Mouse (Mus musculus): ENCODE data around the gene Mef2c. TPM values are rescaled to one million over a fixed set of nuclear protein-coding genes. Genes with fewer than 3 reads are reported as not detected.

The Mef2c gene
- polyA plus RNA-seq, 1 experiment from 2014 or later = 128 TPM

DNA sequence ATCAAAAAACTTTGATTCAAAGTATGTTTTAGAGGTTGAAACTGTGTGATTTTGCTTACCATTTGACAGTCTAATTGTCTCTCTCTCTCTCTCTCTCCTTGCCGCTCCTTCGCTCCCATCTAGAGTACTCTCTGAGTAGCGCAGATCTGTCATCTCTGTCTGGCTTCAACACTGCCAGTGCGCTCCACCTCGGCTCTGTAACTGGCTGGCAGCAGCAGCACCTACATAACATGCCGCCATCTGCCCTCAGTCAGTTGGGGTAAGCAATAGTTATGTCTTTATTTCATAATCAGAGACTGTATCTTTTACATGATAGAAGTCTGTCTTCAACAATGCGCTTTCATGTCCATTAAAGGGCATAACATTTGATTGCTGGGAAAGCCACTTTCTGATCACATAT is 152.3 kb downstream of the Mef2c start:
- Histone ChIP-seq H3K4me1 (no peaks in the 10 kb centered on the region), H3K9ac (no peak overlapping the region), H3K27me3 (no peaks in the 10 kb centered on the region), H3K9me3 (no peaks in the 10 kb centered on the region), H3K4me2 (replicated peaks) (no peak overlapping the region), H3K27ac (no peak overlapping the region), H3K4me3 (no peak overlapping the region), H3K36me3 (no peaks in the 10 kb centered on the region)
- 80% methylated on average over 7 of the region's 7 CpGs for WGBS
- no peak for ATAC-seq (ENCODE audit: low FRiP score, low read depth)

DNA sequence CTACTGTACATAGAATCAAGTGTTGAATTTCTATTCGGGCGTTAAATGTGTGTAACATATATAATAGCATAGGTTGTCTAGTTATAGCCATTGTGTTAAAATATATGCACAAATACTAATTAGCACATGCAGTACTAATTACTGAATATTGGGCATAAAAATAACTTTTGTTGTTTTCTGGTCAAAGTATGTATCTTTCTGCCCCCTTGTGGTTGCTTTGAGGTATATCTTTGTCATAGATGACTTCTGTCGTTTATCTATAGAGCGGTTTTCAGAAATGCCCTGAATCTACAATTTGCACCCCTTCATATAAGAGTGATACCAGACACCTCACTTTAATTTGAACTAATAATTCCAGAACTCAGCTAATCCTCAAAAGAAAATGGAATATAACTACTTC is 152.9 kb downstream of the Mef2c start:
- H3K36me3 ChIP-seq = no peaks in the 10 kb centered on the region
- H3K9ac ChIP-seq = no peak overlapping the region
- H3K4me1 ChIP-seq = no peaks in the 10 kb centered on the region
- ATAC-seq (ENCODE audit: low FRiP score, low read depth) = no peak
- H3K27me3 ChIP-seq = no peaks in the 10 kb centered on the region
- no peak overlapping the region for H3K27ac ChIP-seq
- no peaks in the 10 kb centered on the region for H3K9me3 ChIP-seq
- no peak overlapping the region for H3K4me3 ChIP-seq
- WGBS = 66% methylated on average over 4 of the region's 4 CpGs
- no peak overlapping the region for H3K4me2 ChIP-seq (replicated peaks)

DNA sequence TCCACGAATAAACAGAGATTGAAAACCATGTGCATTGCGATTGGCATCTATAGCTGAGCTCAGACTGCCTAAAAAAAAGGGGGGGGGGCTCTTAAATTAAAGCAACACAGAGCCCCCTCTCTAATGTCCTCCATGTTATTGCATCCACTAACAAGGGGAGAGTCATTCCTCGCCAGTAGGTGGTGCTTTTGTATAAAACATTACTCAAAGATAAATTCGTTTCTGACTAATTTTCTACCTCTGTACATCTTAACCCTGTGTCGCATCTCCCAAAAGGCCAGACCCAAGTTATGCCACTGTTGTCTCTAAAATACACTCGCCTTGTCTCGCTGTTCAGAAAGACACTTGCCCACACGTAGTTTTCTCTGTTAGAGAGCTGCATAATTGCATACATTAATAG is 156.9 kb downstream of the Mef2c start:
- Histone ChIP-seq H3K4me1 (no peaks in the 10 kb centered on the region), H3K27ac (no peak overlapping the region), H3K4me2 (replicated peaks) (no peak overlapping the region), H3K9ac (no peak overlapping the region), H3K9me3 (no peaks in the 10 kb centered on the region), H3K36me3 (no peaks in the 10 kb centered on the region), H3K4me3 (no peak overlapping the region), H3K27me3 (no peaks in the 10 kb centered on the region)
- 72% methylated on average over 8 of the region's 8 CpGs for WGBS
- ATAC-seq (ENCODE audit: low FRiP score, low read depth) = no peak

DNA sequence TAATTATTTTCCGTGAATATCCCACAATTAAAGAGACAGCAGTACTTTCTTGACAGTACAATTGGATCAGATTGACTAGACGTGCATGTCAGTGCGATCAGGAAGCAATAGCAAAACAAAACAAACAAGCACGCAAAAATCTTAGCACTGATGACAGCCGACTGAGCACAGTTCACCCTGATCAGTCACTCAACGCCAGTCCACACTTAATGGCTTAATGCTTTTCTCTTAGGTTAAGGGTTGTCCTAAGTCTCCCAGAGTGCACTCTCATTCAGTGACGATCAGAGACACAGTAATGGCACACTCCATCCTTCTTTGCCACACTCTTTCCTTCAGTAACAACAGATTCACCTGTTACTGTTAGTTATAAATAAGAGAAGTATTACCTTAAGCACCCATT is 157.3 kb downstream of the Mef2c start:
- Histone ChIP-seq H3K9me3 (no peaks in the 10 kb centered on the region), H3K27me3 (no peaks in the 10 kb centered on the region), H3K9ac (no peak overlapping the region), H3K4me1 (no peaks in the 10 kb centered on the region), H3K36me3 (no peaks in the 10 kb centered on the region), H3K27ac (no peak overlapping the region), H3K4me2 (replicated peaks) (no peak overlapping the region), H3K4me3 (no peak overlapping the region)
- no peak for ATAC-seq (ENCODE audit: low FRiP score, low read depth)
- 75% methylated on average over 7 of the region's 7 CpGs for WGBS

DNA sequence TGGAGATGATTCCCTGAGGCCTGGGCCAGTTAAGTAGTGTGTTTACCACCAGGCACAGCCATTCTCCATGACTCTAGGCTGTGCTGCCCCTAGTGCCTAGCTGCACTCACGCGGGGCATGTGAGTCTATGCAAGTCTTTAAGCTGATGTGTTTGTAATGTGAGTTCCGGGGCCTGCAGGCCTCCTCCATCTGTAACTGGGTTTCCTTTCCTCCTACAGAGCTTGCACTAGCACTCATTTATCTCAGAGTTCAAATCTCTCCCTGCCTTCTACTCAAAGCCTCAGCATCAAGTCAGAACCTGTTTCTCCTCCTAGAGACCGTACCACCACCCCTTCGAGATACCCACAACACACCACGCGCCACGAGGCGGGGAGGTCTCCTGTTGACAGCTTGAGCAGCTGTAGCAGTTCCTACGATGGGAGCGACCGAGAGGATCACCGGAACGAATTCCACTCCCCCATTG is 158.3 kb downstream of the Mef2c start:
- 66% methylated on average over 14 of the region's 14 CpGs for WGBS
- Histone ChIP-seq H3K4me2 (replicated peaks) (no peak overlapping the region), H3K9me3 (no peaks in the 10 kb centered on the region), H3K4me1 (no peaks in the 10 kb centered on the region), H3K27ac (no peak overlapping the region), H3K4me3 (no peak overlapping the region), H3K9ac (no peak overlapping the region), H3K36me3 (no peaks in the 10 kb centered on the region), H3K27me3 (no peaks in the 10 kb centered on the region)
- ATAC-seq (ENCODE audit: low FRiP score, low read depth) = no peak

DNA sequence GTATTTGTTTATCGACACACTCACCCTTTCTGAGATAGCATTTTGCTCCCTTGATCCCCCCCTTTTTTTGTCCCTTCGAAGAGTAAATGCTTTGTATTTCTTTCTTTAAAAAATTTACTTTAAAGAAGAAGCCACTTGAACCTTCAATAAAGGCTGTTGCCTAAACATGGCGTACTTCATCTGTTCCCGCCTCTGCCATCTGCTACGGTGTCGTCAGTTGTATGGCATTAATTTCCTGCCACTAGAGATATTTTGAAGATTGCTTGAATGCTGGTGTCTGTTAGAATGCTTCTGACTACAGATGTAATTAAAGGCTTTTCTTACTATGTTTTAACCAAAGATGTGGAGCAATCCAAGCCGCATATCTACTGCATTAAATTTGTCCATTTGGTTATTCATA is 162.3 kb downstream of the Mef2c start:
- H3K27ac ChIP-seq = no peak overlapping the region
- no peaks in the 10 kb centered on the region for H3K27me3 ChIP-seq
- H3K9ac ChIP-seq = no peak overlapping the region
- no peaks in the 10 kb centered on the region for H3K4me1 ChIP-seq
- WGBS = 89% methylated on average over 7 of the region's 7 CpGs
- no peaks in the 10 kb centered on the region for H3K36me3 ChIP-seq
- H3K4me3 ChIP-seq = no peak overlapping the region
- no peak for ATAC-seq (ENCODE audit: low FRiP score, low read depth)
- no peaks in the 10 kb centered on the region for H3K9me3 ChIP-seq
- H3K4me2 ChIP-seq (replicated peaks) = no peak overlapping the region

DNA sequence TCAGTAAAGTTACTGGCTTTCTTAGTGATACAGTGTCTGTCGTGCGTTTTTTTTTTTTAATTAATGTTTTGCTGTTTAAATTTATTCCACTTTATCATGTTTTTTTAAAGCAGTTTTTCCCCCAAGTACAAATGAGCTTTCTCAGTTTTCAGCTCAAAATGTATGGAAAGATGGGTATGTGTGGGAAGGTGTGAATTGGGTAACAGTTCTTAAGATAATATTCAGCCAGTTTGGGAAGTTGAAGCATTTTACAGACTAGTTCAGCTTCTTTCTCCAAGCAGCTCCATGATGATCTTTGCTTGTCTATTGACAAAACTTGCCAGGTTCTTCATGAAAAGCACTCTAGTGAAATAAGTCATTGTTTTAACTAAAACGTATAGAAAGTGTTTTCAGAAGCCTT is 163.2 kb downstream of the Mef2c start:
- ATAC-seq (ENCODE audit: low FRiP score, low read depth) = no peak
- no peak overlapping the region for H3K27ac ChIP-seq
- H3K4me1 ChIP-seq = no peaks in the 10 kb centered on the region
- no peaks in the 10 kb centered on the region for H3K9me3 ChIP-seq
- H3K27me3 ChIP-seq = no peaks in the 10 kb centered on the region
- 83% methylated on average over 3 of the region's 3 CpGs for WGBS
- no peak overlapping the region for H3K4me2 ChIP-seq (replicated peaks)
- H3K9ac ChIP-seq = no peak overlapping the region
- H3K36me3 ChIP-seq = no peaks in the 10 kb centered on the region
- H3K4me3 ChIP-seq = no peak overlapping the region

DNA sequence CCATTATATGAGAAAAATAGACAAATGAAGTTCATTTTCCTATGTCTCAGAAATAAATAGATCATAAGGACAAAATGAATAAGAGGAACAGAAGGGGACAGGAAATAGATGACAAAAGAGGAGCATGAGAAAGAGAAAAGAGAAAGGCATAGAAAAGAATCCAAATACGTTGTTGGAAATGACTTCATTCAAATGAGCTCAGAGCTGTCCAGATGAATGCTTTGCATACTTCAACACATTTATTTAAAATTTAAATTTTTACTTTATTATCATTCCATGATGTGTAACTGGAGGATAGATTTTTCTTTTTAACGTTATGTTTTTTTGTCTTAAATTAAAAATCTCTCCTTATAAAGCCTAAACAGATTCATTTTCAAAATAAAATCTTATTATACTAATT is 203.8 kb downstream of the Mef2c start:
- H3K27ac ChIP-seq = no peak overlapping the region
- H3K9ac ChIP-seq = no peak overlapping the region
- H3K4me3 ChIP-seq = no peak overlapping the region
- H3K36me3 ChIP-seq = no peaks in the 10 kb centered on the region
- H3K9me3 ChIP-seq = no peaks in the 10 kb centered on the region
- 75% methylated on average over 2 of the region's 2 CpGs for WGBS
- no peaks in the 10 kb centered on the region for H3K4me1 ChIP-seq
- no peak for ATAC-seq (ENCODE audit: low FRiP score, low read depth)
- H3K4me2 ChIP-seq (replicated peaks) = no peak overlapping the region
- peaks cover 23% of the 10 kb centered on the region for H3K27me3 ChIP-seq

DNA sequence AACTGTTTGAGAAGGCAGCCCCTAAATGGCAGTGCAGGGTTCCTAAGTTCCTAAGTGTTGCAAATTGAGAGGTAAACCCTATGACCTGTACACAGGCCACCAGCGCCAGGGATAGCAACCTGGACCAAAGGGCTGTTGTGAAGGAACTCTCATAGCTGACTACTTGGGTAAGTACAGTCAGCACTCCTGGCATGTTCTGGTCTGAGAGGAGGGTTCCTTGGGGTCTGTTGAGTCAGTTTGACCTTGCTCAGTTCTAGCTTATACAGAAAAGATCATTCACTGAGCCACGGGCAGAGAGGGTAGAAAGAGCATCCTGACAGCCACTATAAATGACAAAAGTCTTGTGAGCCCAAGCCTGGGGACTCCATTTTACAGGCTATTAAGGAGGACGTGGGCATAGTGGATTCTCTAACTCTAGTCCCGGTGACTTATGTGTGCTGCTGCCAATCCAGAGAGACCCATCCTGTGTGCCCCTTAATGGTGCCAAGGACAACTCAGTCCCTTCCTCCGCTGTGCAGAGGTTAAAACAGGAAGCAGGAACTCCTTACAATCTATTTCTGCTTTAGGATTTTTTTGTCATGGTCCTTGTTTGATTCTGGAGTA is 209.0 kb downstream of the Mef2c start:
- Histone ChIP-seq H3K4me2 (replicated peaks) (no peak overlapping the region), H3K27me3 (peaks cover 76% of the 10 kb centered on the region), H3K27ac (no peak overlapping the region), H3K4me1 (peaks cover 5% of the 10 kb centered on the region), H3K36me3 (no peaks in the 10 kb centered on the region), H3K9me3 (no peaks in the 10 kb centered on the region), H3K9ac (no peak overlapping the region), H3K4me3 (no peak overlapping the region)
- no peak for ATAC-seq (ENCODE audit: low FRiP score, low read depth)
- WGBS = 12% methylated on average over 5 of the region's 5 CpGs

DNA sequence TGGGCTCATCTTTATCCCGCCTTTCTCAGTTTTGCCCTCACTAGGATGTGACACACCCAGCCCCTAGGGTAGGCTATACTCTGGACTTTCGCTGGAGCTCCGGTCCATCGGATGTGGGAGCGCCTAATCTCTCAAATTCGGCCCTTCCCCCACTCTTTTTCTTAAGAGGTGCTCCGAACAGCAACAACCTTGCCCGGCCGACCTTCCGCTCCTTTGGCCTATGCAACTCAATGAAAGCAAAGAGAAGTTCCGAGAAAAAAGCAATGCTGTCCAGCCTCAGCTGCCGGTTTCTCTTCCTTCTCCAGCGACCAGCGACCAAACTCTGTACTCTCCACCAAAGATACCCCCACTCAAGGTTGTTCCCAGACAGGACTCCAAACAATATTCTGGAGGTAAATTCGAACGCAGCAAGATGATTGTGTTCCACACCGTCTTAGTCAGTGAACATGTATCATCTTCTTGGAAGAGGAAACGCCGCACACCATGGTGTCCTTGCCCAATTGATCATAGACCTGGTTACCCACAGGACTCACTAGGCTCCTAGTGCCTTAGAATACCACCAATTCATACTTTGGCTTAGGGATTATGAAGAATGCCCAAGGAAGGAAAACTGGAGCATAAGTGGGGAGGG is 209.9 kb downstream of the Mef2c start:
- H3K36me3 ChIP-seq = no peaks in the 10 kb centered on the region
- H3K4me1 ChIP-seq = peaks cover 5% of the 10 kb centered on the region
- no peak overlapping the region; the same call in 1 of the 2 replicates for H3K4me3 ChIP-seq
- no peak for ATAC-seq (ENCODE audit: low FRiP score, low read depth)
- WGBS = 3% methylated on average over 19 of the region's 19 CpGs
- H3K9me3 ChIP-seq = no peaks in the 10 kb centered on the region
- H3K4me2 ChIP-seq (replicated peaks) = no peak overlapping the region
- peaks cover 85% of the 10 kb centered on the region for H3K27me3 ChIP-seq
- H3K9ac ChIP-seq = no peak overlapping the region
- H3K27ac ChIP-seq = no peak overlapping the region

DNA sequence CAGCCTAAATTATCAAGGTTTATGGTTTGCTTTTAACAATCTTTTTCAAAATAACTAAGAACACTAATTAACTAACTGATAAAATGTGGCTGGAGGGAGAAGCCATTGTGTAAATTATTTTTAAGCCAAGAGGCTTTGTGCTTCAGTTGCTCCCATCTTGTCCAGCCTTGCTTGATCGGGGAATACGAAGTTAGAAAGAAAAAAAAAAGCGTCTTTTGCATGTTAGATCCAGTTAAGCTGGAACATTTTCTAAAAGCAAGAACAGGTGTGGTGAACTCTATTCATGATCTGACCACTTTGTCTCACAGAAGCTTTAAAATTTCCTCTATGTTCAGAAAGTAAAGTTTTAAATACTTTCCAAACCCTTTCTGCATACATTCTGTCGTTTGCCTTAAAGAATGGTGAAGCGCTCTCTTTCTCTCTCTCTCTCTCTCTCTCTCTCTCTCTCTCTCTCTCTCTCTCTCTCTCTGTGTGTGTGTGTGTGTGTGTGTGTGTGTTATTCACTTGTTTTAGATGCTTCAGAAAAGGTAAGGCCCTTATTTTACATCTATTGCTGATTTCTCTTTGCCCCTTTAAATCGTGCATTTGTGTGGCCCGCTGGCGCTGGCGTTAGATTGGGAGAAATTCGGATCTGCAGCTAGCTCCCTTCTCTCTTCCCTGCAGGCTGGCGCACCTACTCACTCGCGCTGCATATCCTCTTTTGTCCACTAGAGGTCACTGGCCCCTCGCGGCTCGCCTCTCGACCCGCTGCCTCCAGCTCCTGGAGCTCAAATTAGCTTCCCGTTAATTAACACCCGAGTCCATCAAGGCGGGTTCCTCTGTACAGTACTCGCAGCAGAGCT is 210.9 kb downstream of the Mef2c start:
- 1% methylated on average over 22 of the region's 22 CpGs for WGBS
- peak; percentile 78; the same call in 1 of the 2 replicates for ATAC-seq (ENCODE audit: low FRiP score, low read depth)

DNA sequence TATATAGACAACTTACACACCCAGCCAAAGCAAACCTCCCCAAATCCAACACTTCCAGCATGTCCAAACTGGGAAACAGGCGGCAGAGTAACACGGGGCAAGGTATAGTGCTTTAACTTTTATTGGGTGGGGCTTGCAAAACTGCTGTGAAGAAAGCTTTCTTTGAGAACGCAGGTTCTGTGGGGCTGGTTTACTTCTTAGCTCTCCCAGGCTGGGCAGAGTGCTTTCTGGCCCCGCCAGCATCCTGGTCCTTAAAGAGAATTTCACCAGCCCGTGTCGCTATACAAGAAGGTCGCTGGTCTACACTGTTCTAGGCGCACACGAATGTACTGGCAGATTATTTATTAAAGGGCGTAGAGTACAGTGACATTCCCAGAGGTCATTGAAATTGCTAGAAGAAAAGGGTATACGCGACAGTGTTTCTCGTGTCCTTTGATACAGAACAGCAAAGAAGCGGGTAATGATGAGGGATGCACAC is 211.5 kb downstream of the Mef2c start:
- no peaks in the 10 kb centered on the region for H3K9me3 ChIP-seq
- H3K27me3 ChIP-seq = peaks cover 98% of the 10 kb centered on the region
- ATAC-seq (ENCODE audit: low FRiP score, low read depth) = peak; percentile 67
- H3K4me2 ChIP-seq (replicated peaks) = peak overlapping the region; percentile 63
- no peak overlapping the region for H3K27ac ChIP-seq
- 3% methylated on average over 14 of the region's 14 CpGs for WGBS
- no peaks in the 10 kb centered on the region for H3K36me3 ChIP-seq
- no peak overlapping the region for H3K9ac ChIP-seq
- peak overlapping the region; percentile 38 for H3K4me3 ChIP-seq
- H3K4me1 ChIP-seq = peaks cover 5% of the 10 kb centered on the region

More for the DNA sequence above, 210.9 kb downstream of the Mef2c start:
- Histone ChIP-seq H3K4me2 (replicated peaks) (peak overlapping the region; percentile 63), H3K4me3 (peak overlapping the region; percentile 38), H3K27me3 (peaks cover 94% of the 10 kb centered on the region), H3K9ac (no peak overlapping the region), H3K9me3 (no peaks in the 10 kb centered on the region), H3K27ac (no peak overlapping the region), H3K36me3 (no peaks in the 10 kb centered on the region), H3K4me1 (peaks cover 5% of the 10 kb centered on the region)
